Mouse (Mus musculus) neural tube, embryonic 14.5 days (tissue): Measurements from ENCODE around the gene Sash3. TPM values are rescaled to one million over a fixed set of nuclear protein-coding genes. Genes with fewer than 3 reads are reported as not detected.

ENCODE experiments used
- ATAC-seq: fragments of 200-750 bp; cut with Nextera tagmentation; 2 replicates; pipeline ENCODE4 v1.8.0; 2017; ENCODE audit warnings: low read depth, mild to moderate bottlenecking, moderate TSS enrichment, moderate library complexity
- H3K27ac ChIP-seq: fragments of 300-500 bp; sonication (generic); 2 replicates; pipeline ENCODE4 v1.5.1; 2014; ENCODE audit warnings: low read depth, mild to moderate bottlenecking, control low read depth, low read length, moderate library complexity, mixed read lengths
- H3K27me3 ChIP-seq: fragments of 300-500 bp; sonication (generic); 2 replicates; pipeline ENCODE4 v1.6.1; 2014; ENCODE audit warnings: low read length; ENCODE audit not compliant: control insufficient read depth, insufficient read depth
- H3K36me3 ChIP-seq: fragments of 300-500 bp; sonication (generic); 2 replicates; pipeline ENCODE4 v1.6.1; 2014; ENCODE audit warnings: low read length, mixed read lengths; ENCODE audit not compliant: control insufficient read depth, insufficient read depth
- H3K4me1 ChIP-seq: fragments of 300-500 bp; sonication (generic); 2 replicates; pipeline ENCODE4 v1.6.1; 2014; ENCODE audit warnings: low read length; ENCODE audit not compliant: control insufficient read depth, insufficient read depth
- H3K4me2 ChIP-seq: fragments of 300-500 bp; sonication (generic); 2 replicates; pipeline ENCODE4 v1.6.1; 2014; ENCODE audit warnings: mild to moderate bottlenecking, low read depth, low read length, control low read depth
- H3K4me3 ChIP-seq: fragments of 300-500 bp; sonication (generic); 2 replicates; pipeline ENCODE4 v1.5.1; 2014; ENCODE audit warnings: low read depth, low read length, control low read depth, mixed read lengths
- H3K9ac ChIP-seq: fragments of 300-500 bp; sonication (generic); replicated peaks from 2 replicates; pipeline ENCODE4 v1.6.1; 2014; ENCODE audit warnings: low read depth, mild to moderate bottlenecking, control low read depth, low read length, mixed read lengths
- H3K9me3 ChIP-seq: fragments of 300-500 bp; sonication (generic); 2 replicates; pipeline ENCODE4 v1.6.1; 2016; ENCODE audit warnings: low read length; ENCODE audit not compliant: control insufficient read depth
- WGBS: fragments of 180-500 bp; shearing (Covaris S2); extraction: QIAGEN DNeasy Blood & Tissue Kit; methylation state at CpG from one replicate; pipeline ENCODE4 v1.1.7; 2014; 5-methylcytosine and 5-hydroxymethylcytosine counted together
- polyA plus RNA-seq: library from polyadenylated mRNA; unstranded; fragments of >200 nt; fragmentation: Nextera tagmentation; extraction: Ambion mirVana; gene quantifications from 2 replicates; pipeline ENCODE4 v1.2.1, GENCODE M21; 2014

The Sash3 gene
- polyA plus RNA-seq, 1 experiment from 2014 or later: 0.66 TPM

- no peak overlapping the region for H3K4me3 ChIP-seq
- H3K27me3 ChIP-seq: no peaks in the 10 kb centered on the region
- H3K27ac ChIP-seq: no peak overlapping the region
- ATAC-seq: no peak
- no peak overlapping the region for H3K9ac ChIP-seq
- no peak overlapping the region for H3K4me2 ChIP-seq
- no peaks in the 10 kb centered on the region for H3K9me3 ChIP-seq
- 72% methylated on average over 2 of the region's 2 CpGs for WGBS
- H3K4me1 ChIP-seq: no peaks in the 10 kb centered on the region
- H3K36me3 ChIP-seq: no peaks in the 10 kb centered on the region
Measured at GRCm38 (mm10) chrX:48153949-48154348, 7.7 kb downstream of the Sash3 start.

- no peaks in the 10 kb centered on the region for H3K27me3 ChIP-seq
- no peak overlapping the region for H3K9ac ChIP-seq
- no peak overlapping the region for H3K4me3 ChIP-seq
- no peaks in the 10 kb centered on the region for H3K4me1 ChIP-seq
- 90% methylated on average over 6 of the region's 6 CpGs for WGBS
- H3K27ac ChIP-seq: no peak overlapping the region
- H3K36me3 ChIP-seq: no peaks in the 10 kb centered on the region
- no peaks in the 10 kb centered on the region for H3K9me3 ChIP-seq
- ATAC-seq: no peak
- no peak overlapping the region for H3K4me2 ChIP-seq
Measured at GRCm38 (mm10) chrX:48155489-48155888, 9.3 kb downstream of the Sash3 start.

GRCm38 (mm10) chrX:48157396-48157795, 11.2 kb downstream of the Sash3 start:
- H3K36me3 ChIP-seq: no peaks in the 10 kb centered on the region
- H3K4me2 ChIP-seq: no peak overlapping the region
- H3K4me3 ChIP-seq: no peak overlapping the region
- no peaks in the 10 kb centered on the region for H3K9me3 ChIP-seq
- no peak overlapping the region for H3K27ac ChIP-seq
- 89% methylated on average over 8 of the region's 8 CpGs for WGBS
- H3K9ac ChIP-seq: no peak overlapping the region
- no peak for ATAC-seq
- H3K4me1 ChIP-seq: no peaks in the 10 kb centered on the region
- H3K27me3 ChIP-seq: no peaks in the 10 kb centered on the region

- no peak for ATAC-seq
- Histone ChIP-seq H3K9ac (no peak overlapping the region), H3K4me2 (no peak overlapping the region), H3K4me3 (no peak overlapping the region), H3K27ac (no peak overlapping the region), H3K4me1 (no peaks in the 10 kb centered on the region), H3K27me3 (no peaks in the 10 kb centered on the region), H3K9me3 (no peaks in the 10 kb centered on the region), H3K36me3 (no peaks in the 10 kb centered on the region)
- WGBS: 90% methylated on average over 11 of the region's 11 CpGs
Measured at GRCm38 (mm10) chrX:48158229-48158919, 12.1 kb downstream of the Sash3 start.

GRCm38 (mm10) chrX:48169892-48170291, 23.7 kb downstream of the Sash3 start:
- H3K4me1 ChIP-seq: no peaks in the 10 kb centered on the region
- H3K27me3 ChIP-seq: no peaks in the 10 kb centered on the region
- H3K4me2 ChIP-seq: no peak overlapping the region
- no peaks in the 10 kb centered on the region for H3K9me3 ChIP-seq
- no peaks in the 10 kb centered on the region; the same call in 1 of the 2 replicates for H3K36me3 ChIP-seq
- no peak for ATAC-seq
- WGBS: 29% methylated on average over 1 of the region's 1 CpGs
- no peak overlapping the region for H3K9ac ChIP-seq
- H3K27ac ChIP-seq: no peak overlapping the region
- no peak overlapping the region for H3K4me3 ChIP-seq

- Histone ChIP-seq H3K36me3 (no peaks in the 10 kb centered on the region; the same call in 1 of the 2 replicates), H3K27ac (no peak overlapping the region), H3K4me2 (no peak overlapping the region), H3K4me3 (no peak overlapping the region), H3K9ac (no peak overlapping the region), H3K9me3 (no peaks in the 10 kb centered on the region), H3K4me1 (no peaks in the 10 kb centered on the region), H3K27me3 (no peaks in the 10 kb centered on the region)
- no peak for ATAC-seq
- WGBS: 36% methylated on average over 1 of the region's 1 CpGs
Measured at GRCm38 (mm10) chrX:48170368-48170767, 24.1 kb downstream of the Sash3 start.

GRCm38 (mm10) chrX:48181844-48182243, 35.6 kb downstream of the Sash3 start:
- WGBS: 91% methylated on average over 6 of the region's 6 CpGs
- H3K36me3 ChIP-seq: 0 out of 2 replicates have a peak, but pooled peaks cover 7% of the 10 kb centered on the region
- no peak for ATAC-seq
- no peaks in the 10 kb centered on the region for H3K27me3 ChIP-seq
- no peak overlapping the region for H3K9ac ChIP-seq
- no peak overlapping the region for H3K4me2 ChIP-seq
- H3K4me3 ChIP-seq: no peak overlapping the region
- H3K4me1 ChIP-seq: no peaks in the 10 kb centered on the region
- H3K9me3 ChIP-seq: no peaks in the 10 kb centered on the region
- no peak overlapping the region for H3K27ac ChIP-seq

- Histone ChIP-seq H3K4me3 (no peak overlapping the region), H3K4me2 (no peak overlapping the region), H3K4me1 (no peaks in the 10 kb centered on the region), H3K9me3 (no peaks in the 10 kb centered on the region), H3K9ac (no peak overlapping the region), H3K27ac (no peak overlapping the region), H3K36me3 (0 out of 2 replicates have a peak, but pooled peaks cover 7% of the 10 kb centered on the region), H3K27me3 (no peaks in the 10 kb centered on the region)
- no peak for ATAC-seq
- WGBS: 80% methylated on average over 3 of the region's 3 CpGs
Measured at GRCm38 (mm10) chrX:48184703-48185102, 38.5 kb downstream of the Sash3 start.

- no peaks in the 10 kb centered on the region for H3K27me3 ChIP-seq
- no peaks in the 10 kb centered on the region for H3K9me3 ChIP-seq
- 95% methylated on average over 6 of the region's 6 CpGs for WGBS
- no peak overlapping the region for H3K27ac ChIP-seq
- no peaks in the 10 kb centered on the region for H3K36me3 ChIP-seq
- H3K4me1 ChIP-seq: no peaks in the 10 kb centered on the region
- H3K4me3 ChIP-seq: no peak overlapping the region
- H3K4me2 ChIP-seq: no peak overlapping the region
- no peak for ATAC-seq
- H3K9ac ChIP-seq: no peak overlapping the region
Measured at GRCm38 (mm10) chrX:48191261-48191660, 45.0 kb downstream of the Sash3 start.
